Mouse (Mus musculus) neural tube, embryonic 10.5 days (tissue): Measurements from ENCODE around the gene Atp2b2.

ENCODE experiments used
- DNase-seq: peaks from one replicate; pipeline ENCODE4 v3.0.0-alpha.2; 2017; ENCODE audit warnings: low spot score; ENCODE audit errors: extremely low spot score

Atp2b2 gene

GRCm38 (mm10) chr6:114013801-114014200, 28.6 kb downstream of the Atp2b2 start:
- no peak for DNase-seq

DNA sequence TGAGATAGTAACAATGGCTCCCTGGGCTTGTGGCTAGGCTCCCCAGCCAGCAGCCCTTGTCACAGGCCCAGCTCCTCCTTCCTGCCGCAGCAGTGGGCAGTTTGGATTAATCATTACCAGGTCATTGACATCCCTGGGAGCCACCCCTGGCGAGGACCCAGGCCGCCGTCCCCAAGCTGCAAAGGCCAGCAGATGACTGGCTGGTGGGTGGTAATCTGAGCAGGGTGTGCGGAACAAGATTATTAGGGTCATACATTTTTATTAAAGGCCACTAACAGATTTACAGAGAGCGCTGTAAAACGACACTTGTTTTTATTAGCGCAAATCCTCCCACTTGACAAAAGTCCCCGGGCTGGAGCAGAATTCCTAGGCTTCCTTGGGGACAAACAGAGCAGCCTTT, 29.6 kb downstream of the Atp2b2 start:
- peak; percentile 22 for DNase-seq

DNA sequence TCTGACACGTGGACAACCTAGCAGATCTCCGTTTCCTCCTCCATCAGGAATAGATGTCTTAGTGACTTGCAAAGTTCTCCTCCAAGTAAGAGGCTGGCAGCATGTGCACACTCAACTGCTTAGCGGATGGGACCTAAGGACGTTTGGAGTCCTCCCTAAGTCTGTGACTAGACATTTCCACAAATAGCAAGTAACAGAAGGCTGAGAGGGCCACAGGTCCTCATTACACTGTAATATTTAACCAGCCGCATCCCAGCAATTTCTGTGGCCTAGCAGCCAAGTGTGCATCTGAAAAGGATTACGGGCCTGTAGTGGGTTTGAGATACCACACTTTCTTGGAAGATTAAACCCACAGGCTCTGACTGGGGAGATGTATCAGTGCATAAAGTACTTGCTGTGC, 30.4 kb downstream of the Atp2b2 start:
- no peak for DNase-seq

- DNase-seq, result no peak
Measured at GRCm38 (mm10) chr6:114003796-114004195, 38.6 kb downstream of the Atp2b2 start.

DNA sequence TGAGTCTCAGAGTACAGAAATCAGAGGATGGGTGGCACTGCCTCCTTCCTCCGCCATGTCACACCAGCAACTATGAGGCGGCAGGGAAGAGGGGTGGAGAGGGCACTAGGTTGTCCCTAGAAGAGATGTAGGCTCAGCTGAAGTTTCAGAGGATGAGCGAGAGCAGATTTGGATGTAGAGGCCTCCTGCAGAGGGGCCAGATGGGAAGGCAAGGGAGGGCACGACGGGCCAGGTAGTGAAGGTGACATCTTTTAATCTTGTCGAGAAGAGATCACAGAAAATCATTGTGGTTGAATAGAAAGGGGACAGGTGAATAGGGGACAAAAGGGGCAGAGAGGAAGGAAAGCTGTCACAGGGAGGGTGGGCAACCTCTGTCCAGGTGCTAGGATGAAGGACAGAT, 41.5 kb downstream of the Atp2b2 start:
- DNase-seq, result no peak

GRCm38 (mm10) chr6:114000304-114000703, 42.1 kb downstream of the Atp2b2 start:
- DNase-seq, result no peak

DNA sequence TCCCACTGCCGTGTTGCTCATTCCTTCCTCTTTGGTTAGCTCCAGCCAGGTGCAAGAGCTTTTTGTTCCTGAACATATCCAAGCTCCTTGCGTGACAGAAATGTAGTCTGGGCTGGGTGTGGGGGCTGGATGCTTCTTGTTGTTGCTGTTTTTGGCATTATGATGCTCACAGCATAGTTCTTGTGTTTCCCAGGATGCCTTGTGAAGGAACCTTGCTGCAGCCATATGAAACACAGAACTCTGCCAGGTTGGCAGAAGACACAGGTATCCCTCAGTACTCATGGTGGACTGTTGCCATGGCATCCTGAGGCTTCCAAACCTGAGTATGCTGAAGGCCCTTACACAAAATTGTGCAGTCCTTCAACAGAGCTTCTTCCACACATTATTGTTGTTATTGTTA, 44.0 kb downstream of the Atp2b2 start:
- no peak for DNase-seq

DNA sequence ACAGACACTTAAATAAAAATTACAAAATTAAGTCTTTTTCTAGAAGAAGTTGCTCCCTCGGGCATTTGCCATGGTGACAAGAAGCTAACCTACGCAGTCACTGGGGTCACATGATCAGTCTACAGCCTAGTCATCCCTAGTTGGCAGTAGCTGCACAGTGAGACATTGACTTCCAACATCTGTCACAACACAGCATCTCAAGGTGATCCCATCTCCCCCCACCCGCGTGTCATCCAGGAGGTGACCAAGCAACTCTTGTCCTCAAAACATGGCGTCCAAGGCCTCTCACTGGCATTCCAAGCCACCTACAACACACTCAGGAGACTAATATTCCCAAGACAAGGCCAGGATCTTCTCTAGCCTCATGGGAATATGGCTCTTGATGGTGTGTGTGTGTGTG, 48.2 kb downstream of the Atp2b2 start:
- DNase-seq, result no peak

DNA sequence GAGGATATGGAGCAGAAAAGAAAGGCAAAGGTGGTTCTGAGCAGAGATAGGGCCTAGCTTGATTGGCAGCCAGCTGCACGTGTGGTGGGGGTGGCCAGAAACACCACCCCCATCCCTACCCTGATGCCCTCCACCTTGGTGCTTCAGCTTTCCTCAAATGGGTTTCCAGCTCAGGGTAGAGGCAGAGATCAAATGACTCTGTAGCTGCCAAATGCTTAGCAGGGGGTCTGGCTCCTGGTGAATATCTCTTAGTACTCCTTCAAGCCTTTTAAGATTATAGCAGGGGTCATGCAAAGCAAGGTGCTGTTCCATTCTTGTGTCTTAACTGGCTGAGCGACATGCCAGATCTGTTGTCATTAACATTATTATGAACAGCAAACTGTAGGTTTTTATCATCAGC, 50.3 kb downstream of the Atp2b2 start:
- no peak for DNase-seq

- DNase-seq, result no peak
Measured at GRCm38 (mm10) chr6:113991482-113991881, 50.9 kb downstream of the Atp2b2 start.

DNA sequence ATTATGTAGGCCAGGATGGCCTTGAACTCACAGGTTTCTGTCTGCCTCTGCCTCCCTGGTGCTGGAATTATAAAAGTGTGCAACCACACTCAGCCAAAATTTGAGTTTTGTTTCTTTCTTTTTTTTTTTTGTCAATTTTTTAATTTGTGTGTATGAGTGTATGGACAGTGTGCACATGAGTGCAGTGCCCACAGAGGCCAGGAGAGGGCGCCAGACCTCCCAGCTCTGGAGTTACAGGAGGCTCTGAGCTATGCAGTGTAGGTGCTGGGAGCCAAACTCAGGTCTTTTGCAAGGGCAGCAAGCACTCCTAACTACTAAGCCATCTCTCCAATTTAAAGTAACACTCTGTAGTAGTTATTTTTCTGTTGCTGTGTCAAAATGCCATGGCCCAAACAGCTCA, 52.4 kb downstream of the Atp2b2 start:
- no peak for DNase-seq

DNA sequence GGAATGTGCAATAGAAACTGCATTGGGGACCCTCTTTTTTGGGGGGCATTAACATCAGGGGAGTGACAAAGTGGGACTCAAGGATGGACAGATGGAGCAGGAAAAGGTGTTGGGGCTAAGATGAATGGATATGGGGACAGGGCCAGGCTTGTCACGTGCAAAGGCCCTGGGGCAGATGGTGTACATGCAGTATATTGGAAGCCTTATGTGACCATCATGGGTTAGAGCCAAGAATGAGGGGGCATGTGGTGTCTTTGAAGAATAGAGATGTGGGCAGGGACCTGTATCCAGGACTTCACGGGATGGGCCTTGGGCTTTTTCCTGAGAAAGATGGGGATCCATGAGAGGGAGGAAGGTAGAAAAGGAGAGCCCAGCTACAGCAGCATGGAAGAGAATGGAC, 53.9 kb downstream of the Atp2b2 start:
- DNase-seq, result no peak

GRCm38 (mm10) chr6:113986671-113987070, 55.7 kb downstream of the Atp2b2 start:
- DNase-seq, result no peak

DNA sequence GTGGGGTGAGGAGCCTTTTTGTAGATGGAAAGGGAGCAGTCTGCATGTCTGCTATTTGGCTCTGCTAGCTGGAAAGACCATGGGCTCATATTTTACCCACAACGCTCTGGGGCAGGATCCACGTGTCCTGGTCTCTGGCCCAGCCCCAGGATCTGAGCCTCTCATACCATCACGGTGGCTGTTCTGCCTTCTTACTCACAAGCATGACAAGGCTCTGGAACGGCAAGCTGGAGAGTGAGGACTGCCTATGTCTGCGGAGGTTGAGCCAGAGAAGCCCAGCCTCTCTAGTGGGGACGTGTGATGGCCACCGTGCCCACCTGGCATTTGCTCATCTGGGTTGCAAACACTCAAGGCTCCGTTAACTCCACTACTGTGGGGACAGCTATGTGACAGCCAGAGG, 63.7 kb downstream of the Atp2b2 start:
- no peak for DNase-seq

DNA sequence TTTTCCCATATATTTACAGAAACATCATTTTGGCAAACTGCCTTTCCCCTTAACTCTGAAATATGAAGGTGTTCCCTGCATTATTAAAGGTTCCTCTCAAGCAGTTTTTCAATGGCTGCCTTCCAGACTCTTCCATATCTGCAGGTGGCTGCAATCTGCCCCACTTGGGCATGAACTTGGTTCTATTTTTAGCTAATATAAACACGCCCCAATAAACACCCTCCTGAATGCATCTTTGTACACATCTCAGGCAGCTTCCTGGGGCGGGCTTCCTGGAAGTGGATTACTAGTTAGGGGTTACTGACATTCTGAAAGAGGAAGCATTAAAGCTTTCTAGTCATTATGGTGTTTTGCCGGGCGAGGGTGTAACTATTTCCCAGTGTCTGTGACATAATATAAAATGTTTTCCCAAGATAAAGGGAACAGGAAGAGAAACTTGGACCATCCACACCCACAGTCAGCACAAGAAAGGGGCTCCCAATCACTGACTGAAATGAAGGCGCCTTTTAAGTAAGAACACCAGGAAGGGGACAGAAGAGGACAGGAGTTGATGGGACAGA, 64.2 kb downstream of the Atp2b2 start:
- no peak for DNase-seq

GRCm38 (mm10) chr6:113970900-113971299, 71.5 kb downstream of the Atp2b2 start:
- DNase-seq, result no peak

DNA sequence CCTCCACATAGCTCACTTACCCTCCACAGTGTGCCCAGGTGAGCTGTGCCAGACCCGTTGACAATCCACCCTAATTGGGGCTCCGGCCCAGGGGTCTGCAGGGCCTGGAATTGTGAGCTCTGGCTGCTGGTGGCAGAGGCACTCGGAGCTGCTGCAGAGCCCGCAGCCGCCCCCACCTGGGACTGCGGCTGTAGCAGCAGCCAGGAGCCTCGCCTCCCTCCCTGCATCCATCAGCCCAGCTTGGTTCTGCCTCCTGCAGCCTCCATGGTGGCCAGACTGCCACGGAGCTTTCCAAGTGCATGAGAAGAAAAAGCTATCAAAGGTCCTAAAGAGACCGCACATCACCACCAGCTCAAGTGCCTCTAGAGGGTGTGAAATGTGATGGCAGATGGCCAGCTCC, 71.9 kb downstream of the Atp2b2 start:
- no peak for DNase-seq

GRCm38 (mm10) chr6:113969751-113970150, 72.7 kb downstream of the Atp2b2 start:
- DNase-seq, result no peak

DNA sequence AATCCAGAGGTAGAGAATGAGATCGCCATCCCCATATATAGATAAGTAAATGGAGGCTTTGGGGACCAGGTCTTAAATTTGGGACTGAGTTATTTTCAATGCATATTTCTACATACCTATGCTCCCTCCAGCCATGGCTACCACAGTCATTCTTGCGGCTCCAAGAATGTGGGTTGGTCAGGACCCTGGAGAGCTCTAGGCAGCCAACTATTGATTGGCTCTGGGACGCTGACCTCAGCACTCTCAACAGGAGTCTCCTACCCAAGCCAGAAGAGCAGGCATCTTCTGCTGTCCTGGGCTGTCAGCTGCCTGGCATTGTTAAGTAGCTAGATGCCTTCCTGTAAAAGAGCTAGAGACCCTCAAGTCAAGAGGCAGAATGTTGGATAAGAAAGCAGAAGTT, 79.6 kb downstream of the Atp2b2 start:
- DNase-seq, result peak; percentile 49

GRCm38 (mm10) chr6:113961658-113962057, 80.8 kb downstream of the Atp2b2 start:
- DNase-seq, result no peak

- DNase-seq, result no peak
Measured at GRCm38 (mm10) chr6:113959336-113959735, 83.1 kb downstream of the Atp2b2 start.

GRCm38 (mm10) chr6:113958714-113959113, 83.7 kb downstream of the Atp2b2 start:
- DNase-seq, result no peak

- DNase-seq, result no peak
Measured at GRCm38 (mm10) chr6:113958003-113958402, 84.4 kb downstream of the Atp2b2 start.
